Mouse (Mus musculus) heart, postnatal 0 days (tissue): ENCODE data around the gene Galnt9.

ENCODE experiments used
- CTCF ChIP-seq: IDR thresholded peaks from 2 replicates; pipeline ENCODE4 v1.5.1; 2016; ENCODE audit warnings: antibody characterized with exemption, control low read depth, low read depth
- EP300 ChIP-seq: IDR thresholded peaks from 2 replicates; pipeline ENCODE4 v1.6.1; 2016; ENCODE audit warnings: antibody characterized with exemption, low read depth

- no peak for TF ChIP-seq CTCF
- TF ChIP-seq EP300, result no peak
Measured at GRCm38 (mm10) chr5:110574888-110575287, 30.7 kb downstream of the Galnt9 start.
